Mouse (Mus musculus) thymus, adult 2 months (tissue): ENCODE measurements around the gene B3galt4.
A peak's percentile ranks its signal among the peaks of the same experiment; 100 is the strongest.

Experiments used
- CTCF ChIP-seq: fragments of 200-500 bp; IDR thresholded peaks from 2 replicates; pipeline ENCODE4 v1.5.1; 2012; ENCODE audit warnings: mild to moderate bottlenecking, control low read depth, low read length, moderate library complexity, borderline replicate concordance; ENCODE audit not compliant: control insufficient read depth, poor library complexity, insufficient read depth; ENCODE audit errors: extremely low read depth
- POLR2A ChIP-seq: fragments of 200-500 bp; IDR thresholded peaks from 2 replicates; pipeline ENCODE4 v1.6.1; 2012; ENCODE audit warnings: mild to moderate bottlenecking, low read length, control low read depth, moderate library complexity; ENCODE audit not compliant: control insufficient read depth, poor library complexity, insufficient read depth; ENCODE audit errors: extremely low read depth

- TF ChIP-seq CTCF (0 out of 2 replicates have a peak, but pooled peaks have one; percentile 11), POLR2A (no peak)
These were observed 26.7 kb upstream of the B3galt4 start for GRCm38 (mm10) chr17:33977861-33978557.
